Mouse (Mus musculus): ENCODE data around the gene S100a3. TPM values are rescaled to one million over a fixed set of nuclear protein-coding genes. Genes with fewer than 3 reads are reported as not detected.

The S100a3 gene
- total RNA-seq (2023): not detected

DNA sequence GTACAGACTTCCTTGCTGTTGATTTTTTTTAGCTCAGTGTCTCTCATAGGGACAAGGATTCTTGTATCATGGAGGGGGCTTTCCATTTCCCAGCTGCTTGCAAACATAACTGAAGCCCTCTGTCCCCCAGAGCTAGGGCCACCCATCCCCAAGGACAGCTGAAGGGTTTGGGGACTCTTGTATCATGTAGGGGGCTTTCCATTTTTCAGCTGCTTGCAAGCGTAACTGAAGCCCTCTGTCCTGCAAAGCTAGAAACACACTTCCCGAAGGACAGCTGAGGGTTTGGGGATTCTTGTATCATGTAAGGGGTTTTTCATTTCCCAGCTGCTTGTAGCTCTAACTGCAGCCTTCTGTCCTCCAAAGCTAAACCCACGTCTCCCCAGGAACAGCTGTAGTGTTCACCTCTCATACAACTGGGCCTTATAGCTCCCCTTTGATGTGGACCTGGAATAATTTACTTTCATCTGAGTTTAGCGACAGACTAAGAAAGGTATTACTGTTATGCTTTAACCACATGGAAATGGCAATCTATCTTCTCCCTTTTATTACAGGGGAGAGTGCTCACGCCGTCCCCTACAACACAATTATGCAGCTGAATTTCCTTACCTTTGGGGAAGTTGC, at the start of gene S100a3:
Gene S100a3 (plus strand): TSS at position 571 of the 621 bp plus-strand sequence.

DNA sequence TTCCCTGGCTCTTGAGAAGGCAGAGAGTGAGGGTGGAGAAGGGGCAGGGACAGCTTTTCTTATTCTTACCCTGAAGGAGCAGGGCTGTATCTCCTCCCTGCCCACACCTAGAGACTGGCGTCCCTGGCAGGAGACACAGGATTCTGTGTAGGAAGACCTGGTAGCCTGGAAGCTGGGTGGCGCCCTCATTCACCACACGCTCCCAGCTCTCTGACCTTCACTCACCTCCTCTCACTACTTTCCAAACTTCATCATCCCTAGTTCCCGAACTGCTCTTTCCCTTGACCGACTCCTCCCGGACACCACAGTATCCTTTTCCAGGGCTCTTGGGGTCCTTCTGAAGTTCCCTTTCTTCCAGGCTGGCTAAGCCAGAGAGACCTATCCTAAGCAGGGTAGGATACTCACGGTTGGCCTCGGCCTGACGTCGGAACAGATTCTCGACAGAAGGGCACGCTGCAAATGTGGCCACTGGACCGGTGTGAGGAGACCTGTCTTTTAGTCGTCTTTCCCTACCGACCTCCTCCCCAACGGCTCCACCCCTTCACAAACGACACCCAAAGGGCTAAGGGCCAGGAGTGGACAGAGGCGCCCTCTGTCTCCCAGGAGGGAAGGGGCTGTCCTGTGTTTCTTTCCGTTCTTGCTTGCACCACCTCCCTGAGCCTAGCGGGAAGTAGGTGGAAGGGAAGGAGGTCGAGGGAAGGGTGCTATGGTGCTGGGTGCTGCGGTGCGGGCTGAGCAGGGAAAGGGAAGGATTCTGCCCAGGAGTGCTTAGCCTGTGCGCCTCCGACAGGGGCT, 46.4 kb upstream of the S100a3 start, which contains the start of the genes S100a1 and S100a13:
Gene S100a1 (minus strand): TSS at position 597 of the 795 bp plus-strand sequence.
Gene S100a13 (plus strand): TSS at position 640 of the 795 bp plus-strand sequence.

DNA sequence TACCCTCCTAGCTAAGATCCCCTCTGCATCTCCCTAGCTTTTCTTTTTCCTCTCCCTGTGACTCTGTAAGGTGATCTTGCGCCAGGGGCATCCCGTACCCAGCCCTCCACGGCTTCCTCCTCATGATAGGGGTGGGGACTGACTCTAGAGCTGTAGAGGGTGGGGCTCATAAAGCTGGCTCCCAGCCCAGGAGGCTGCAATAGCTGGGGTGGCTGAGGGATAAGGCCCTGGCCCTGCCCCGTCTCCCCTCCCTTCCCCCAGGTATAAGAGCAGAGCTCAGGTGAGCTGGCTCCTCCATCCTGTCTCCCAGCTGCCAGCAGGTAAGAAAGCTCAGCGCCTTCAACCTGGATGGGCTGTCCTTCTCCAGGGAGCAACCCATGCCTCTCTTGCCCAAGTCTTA, 33.8 kb upstream of the S100a3 start, which contains the start of gene S100a14:
Gene S100a14 (plus strand): TSS at position 277 of the 400 bp plus-strand sequence.

DNA sequence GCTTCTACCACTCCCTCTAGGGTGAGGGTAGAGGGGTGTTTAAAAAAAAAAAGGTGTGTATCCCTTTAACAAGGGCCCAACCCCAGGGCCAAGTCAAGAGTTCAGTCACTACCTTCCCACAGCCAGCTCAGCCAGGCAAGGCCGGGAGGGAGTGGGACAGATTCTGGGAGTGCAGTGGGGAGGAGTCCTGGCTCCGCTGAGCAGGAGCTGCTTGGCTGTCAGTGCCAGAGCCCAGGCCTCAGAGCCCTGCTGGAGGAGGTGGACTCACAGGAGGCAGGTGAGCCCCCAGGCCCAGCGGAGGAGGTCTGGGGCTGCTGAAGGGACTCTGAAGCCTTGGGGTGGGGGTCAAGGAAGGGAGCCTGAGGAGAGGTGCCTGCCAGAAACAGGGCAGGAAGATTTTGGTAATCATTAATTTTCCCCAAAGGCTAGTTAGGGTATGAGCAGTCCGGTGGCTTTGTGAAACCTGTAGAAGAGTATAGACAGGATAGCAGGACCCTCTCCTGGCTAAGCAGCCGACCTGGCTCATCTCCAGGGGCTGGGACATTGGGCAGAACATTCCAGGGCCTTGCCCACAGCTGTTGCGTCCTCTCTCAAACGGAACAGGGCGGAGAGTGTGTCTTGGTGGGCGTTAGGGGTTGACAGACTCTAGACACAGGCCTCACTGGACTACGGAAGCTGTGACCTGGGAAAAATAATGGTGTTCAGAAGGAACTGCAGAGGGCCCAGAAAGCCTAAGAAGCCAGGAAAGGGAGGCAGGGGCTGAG, 23.1 kb upstream of the S100a3 start, which contains the start of gene S100a16:
Gene S100a16 (plus strand): TSS at position 114 of the 764 bp plus-strand sequence.

DNA sequence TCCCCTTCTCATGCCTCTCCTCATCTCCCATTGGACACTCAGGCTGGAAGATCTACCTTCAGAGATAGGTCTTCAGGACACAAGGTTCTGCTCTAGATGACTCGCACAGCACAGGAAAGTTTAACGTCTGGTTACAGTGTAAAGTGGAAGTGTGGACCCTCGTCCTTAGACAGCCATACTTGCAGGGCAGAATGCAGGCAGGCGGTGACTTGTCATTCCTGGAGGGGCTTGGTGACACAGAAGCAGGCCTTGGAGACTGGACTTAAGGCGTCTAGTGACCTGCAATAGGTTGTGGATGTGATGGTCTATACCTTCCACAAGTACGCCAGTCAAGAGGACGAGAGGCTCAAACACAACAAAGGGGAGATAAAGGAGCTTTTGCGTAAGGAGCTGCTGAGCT, 29.6 kb downstream of the S100a3 start, which contains the start of gene S100a2:
Gene S100a2 (plus strand): TSS at position 301 of the 400 bp plus-strand sequence.

DNA sequence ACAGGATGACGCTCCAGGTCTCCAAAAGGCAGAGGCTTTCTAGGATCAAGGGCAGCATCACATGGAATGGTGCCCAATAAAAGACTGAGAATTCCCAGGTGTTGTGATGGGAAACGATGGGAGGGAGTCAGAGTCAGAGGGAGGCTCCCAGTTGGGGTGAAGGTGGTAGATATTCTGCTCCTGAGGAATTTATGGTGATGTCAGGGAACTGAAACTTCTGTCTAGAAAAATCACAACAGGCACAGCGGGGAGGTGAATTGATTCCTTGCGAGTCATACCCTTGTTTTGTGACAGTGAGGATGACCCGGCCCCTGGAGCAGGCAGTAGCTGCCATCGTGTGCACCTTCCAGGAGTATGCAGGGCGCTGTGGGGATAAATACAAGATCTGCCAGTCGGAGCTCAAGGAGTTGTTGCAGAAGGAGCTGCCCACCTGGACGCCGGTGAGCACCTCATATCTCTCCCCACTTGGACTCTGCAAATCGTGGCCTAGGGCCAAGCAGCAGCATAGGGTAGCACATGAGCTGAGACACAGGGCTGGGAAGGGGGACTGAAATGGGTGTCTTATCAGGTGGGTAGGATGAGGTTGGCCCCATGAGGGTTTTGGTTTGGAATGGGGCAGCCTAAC, 41.2 kb downstream of the S100a3 start, which contains the start of gene Gm42674:
Gene Gm42674 (plus strand): TSS at position 419 of the 625 bp plus-strand sequence.

DNA sequence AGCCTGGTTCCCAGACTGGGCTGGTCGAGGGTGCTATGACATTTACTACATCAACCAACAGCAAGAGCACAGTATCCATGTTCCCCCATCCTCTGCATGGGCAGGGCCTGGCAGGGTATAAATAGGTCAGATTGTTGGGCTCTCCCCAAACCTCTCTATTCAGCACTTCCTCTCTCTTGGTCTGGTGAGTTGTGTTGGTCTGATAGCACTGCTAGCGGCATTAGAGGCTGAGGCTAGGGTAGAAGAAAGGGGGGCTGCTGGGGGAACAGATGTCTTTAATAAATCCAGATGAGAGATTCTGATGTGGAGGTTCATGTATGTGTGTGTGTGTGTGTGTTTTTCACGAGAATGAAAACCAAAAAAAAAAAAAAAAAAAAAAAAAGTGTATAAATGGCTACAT, 43.2 kb downstream of the S100a3 start, which contains the start of gene S100a4:
Gene S100a4 (plus strand): TSS at position 149 of the 400 bp plus-strand sequence.

DNA sequence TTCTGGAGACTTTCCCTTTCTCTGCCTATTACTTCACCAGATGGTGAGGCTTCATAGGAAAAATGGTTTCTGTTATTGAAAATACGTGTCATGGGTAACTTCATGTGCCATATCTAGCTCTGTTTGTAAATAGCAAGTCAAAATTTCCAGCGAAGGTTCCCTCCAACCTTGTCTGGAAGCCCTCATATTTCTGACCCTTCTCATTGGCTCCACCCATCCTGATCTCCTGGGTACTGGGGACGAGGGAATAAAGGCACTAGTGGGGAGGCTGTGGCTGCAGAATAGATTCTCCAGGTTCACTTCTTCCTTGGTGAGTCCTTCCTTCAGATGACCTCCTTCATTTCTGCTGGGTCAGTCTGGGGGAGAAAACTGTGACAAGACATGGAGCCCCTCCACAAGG, 47.8 kb downstream of the S100a3 start, which contains the start of gene S100a5:
Gene S100a5 (plus strand): TSS at position 301 of the 400 bp plus-strand sequence.

DNA sequence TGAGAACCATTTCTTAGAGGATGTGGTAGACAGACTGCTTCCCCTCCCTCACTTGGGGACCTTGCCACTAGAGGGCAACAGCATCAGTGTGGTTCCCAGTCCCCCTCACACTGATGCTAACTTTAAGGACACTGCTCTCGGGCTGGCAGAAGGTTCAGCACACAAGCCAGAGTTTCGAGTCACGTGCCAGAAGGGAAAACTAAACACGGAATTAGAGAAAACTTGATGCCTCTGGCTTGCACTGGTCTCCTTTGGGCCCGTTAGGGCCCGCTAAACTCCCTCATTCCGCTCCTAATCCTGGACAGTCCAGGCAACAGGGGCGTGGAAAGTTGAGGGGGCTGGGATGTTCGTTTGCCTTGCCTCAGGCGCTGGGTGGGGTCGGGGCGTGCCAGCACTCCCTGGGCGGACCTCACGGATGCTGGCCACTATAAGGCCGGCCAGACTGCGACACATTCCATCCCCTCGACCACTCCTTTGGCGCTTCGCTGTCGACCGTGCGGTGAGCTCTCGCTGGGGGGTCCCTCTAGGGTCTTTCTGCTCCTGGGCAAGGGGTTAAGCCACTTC, 52.4 kb downstream of the S100a3 start, which contains the start of gene S100a6:
Gene S100a6 (plus strand): TSS at position 155 of the 564 bp plus-strand sequence.

Other genes with a start within 250 kb of the S100a3 start
- 1.3 TPM for gene Slc27a3, start 170.6 kb upstream of the S100a3 start, total RNA-seq (2023)
- gene Ints3, start 127.0 kb upstream of the S100a3 start, total RNA-seq (2023): 42.6 TPM
- not detected for gene Npr1, start 94.7 kb upstream of the S100a3 start, total RNA-seq (2023)
- 87.3 TPM for gene Ilf2, start 84.5 kb upstream of the S100a3 start, total RNA-seq (2023)
- 40.6 TPM for gene Snapin, start 69.5 kb upstream of the S100a3 start, total RNA-seq (2023)
- 190 TPM for gene Chtop, start 51.1 kb upstream of the S100a3 start, total RNA-seq (2023)
- not detected for gene S100a1, start 46.2 kb upstream of the S100a3 start, total RNA-seq (2023)
- gene S100a13, start 46.1 kb upstream of the S100a3 start, total RNA-seq (2023): 22.1 TPM
- gene S100a14, start 33.7 kb upstream of the S100a3 start, total RNA-seq (2023): 0.79 TPM
- not detected for gene S100a16, start 23.3 kb upstream of the S100a3 start, total RNA-seq (2023)
- not detected for gene S100a2, start 29.7 kb downstream of the S100a3 start, total RNA-seq (2023)
- gene Gm42674, start 41.3 kb downstream of the S100a3 start, total RNA-seq (2023): not detected
- gene S100a4, start 43.2 kb downstream of the S100a3 start, total RNA-seq (2023): 13.8 TPM
- not detected for gene S100a5, start 47.9 kb downstream of the S100a3 start, total RNA-seq (2023)
- 8.2 TPM for gene S100a6, start 52.3 kb downstream of the S100a3 start, total RNA-seq (2023)
- gene S100a7a, start 93.4 kb downstream of the S100a3 start, total RNA-seq (2023): not detected
- gene S100a8, start 108.4 kb downstream of the S100a3 start, total RNA-seq (2023): 16.9 TPM
- 25.7 TPM for gene S100a9, start 135.1 kb downstream of the S100a3 start, total RNA-seq (2023)
- not detected for gene Pglyrp4, start 166.3 kb downstream of the S100a3 start, total RNA-seq (2023)
- gene Gm5849, start 217.3 kb downstream of the S100a3 start, total RNA-seq (2023): not detected